Mouse (Mus musculus): Measurements from ENCODE around the gene Drc1. TPM values are rescaled to one million over a fixed set of nuclear protein-coding genes. Genes with fewer than 3 reads are reported as not detected.

Gene Drc1
- total and polyA plus RNA-seq, 2 experiments, result 0.23 to 0.74 TPM

DNA sequence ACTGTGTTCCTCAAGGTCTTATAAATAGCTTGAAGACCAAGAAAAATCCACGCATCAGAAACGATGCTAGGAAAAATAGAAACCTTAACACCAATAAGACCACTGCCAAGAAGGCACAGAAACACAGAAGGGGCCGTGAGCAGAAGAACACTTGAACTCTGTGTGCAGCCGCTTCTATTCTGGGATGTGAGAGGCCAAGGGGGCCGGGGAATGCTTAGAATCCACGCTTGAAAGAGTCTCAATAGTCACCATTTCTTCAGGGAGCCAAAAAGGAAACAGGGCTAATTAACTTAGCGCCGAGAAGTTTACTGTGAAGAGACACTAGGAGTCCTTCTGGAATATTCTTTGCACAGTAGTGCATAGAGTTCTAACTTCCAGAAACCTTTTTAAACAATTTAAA lies 120.0 kb downstream of the Drc1 start:
- no peaks in the 10 kb centered on the region for H3K4me1 ChIP-seq (ENCODE audit: control insufficient read depth, insufficient read depth, low read length)
- WGBS, result 69% methylated on average over 8 of the region's 8 CpGs

GRCm38 (mm10) chr5:30406876-30407275 lies 125.7 kb downstream of the Drc1 start:
- Histone ChIP-seq H3K27ac (replicated peaks; ENCODE audit: insufficient read depth, low read depth, low read length) (no peak overlapping the region), H3K4me1 (ENCODE audit: control insufficient read depth, insufficient read depth, low read length) (peaks cover 7% of the 10 kb centered on the region), H3K4me3 (ENCODE audit: insufficient read depth, low read depth, low read length) (no peak overlapping the region), H3K79me2 (ENCODE audit: control insufficient read depth, insufficient read depth, low read length) (no peaks in the 10 kb centered on the region), H3K9ac (ENCODE audit: low read depth, low read length) (no peak overlapping the region), H3K36me3 (ENCODE audit: control insufficient read depth, insufficient read depth, low read length) (no peaks in the 10 kb centered on the region), H3K27me3 (ENCODE audit: control insufficient read depth, insufficient read depth, low read length) (no peaks in the 10 kb centered on the region)
- no peak for DNase-seq (ENCODE audit: extremely low read depth, low read depth, low spot score)
- TF ChIP-seq POLR2A (IDR thresholded peaks at IDR 0.05; ENCODE audit: extremely low read depth, insufficient read depth, low read length), result no peak
- no peak for TF ChIP-seq CTCF (IDR thresholded peaks at IDR 0.05; ENCODE audit: low read depth, low read length)
- 23% methylated on average over 9 of the region's 9 CpGs for WGBS

More for the DNA sequence above, 120.0 kb downstream of the Drc1 start:
- TF ChIP-seq CTCF (IDR thresholded peaks at IDR 0.05; ENCODE audit: low read depth, low read length), result no peak
- TF ChIP-seq POLR2A (IDR thresholded peaks at IDR 0.05; ENCODE audit: extremely low read depth, insufficient read depth, low read length), result no peak
- no peaks in the 10 kb centered on the region for H3K79me2 ChIP-seq (ENCODE audit: control insufficient read depth, insufficient read depth, low read length)
- H3K4me3 ChIP-seq (ENCODE audit: insufficient read depth, low read depth, low read length), result no peak overlapping the region
- no peak for DNase-seq (ENCODE audit: extremely low read depth, low read depth, low spot score)
- no peaks in the 10 kb centered on the region for H3K36me3 ChIP-seq (ENCODE audit: control insufficient read depth, insufficient read depth, low read length)
- H3K27ac ChIP-seq (replicated peaks; ENCODE audit: insufficient read depth, low read depth, low read length), result no peak overlapping the region
- no peak overlapping the region for H3K9ac ChIP-seq (ENCODE audit: low read depth, low read length)
- no peaks in the 10 kb centered on the region for H3K27me3 ChIP-seq (ENCODE audit: control insufficient read depth, insufficient read depth, low read length)

GRCm38 (mm10) chr5:30411524-30411923 lies 130.3 kb downstream of the Drc1 start:
- peak; percentile 97 for DNase-seq (ENCODE audit: extremely low read depth, low read depth, low spot score)
- no peaks in the 10 kb centered on the region for H3K36me3 ChIP-seq (ENCODE audit: control insufficient read depth, insufficient read depth, low read length)
- H3K27ac ChIP-seq (replicated peaks; ENCODE audit: insufficient read depth, low read depth, low read length), result no peak overlapping the region
- TF ChIP-seq CTCF (IDR thresholded peaks at IDR 0.05; ENCODE audit: low read depth, low read length) (no peak), POLR2A (IDR thresholded peaks at IDR 0.05; ENCODE audit: extremely low read depth, insufficient read depth, low read length) (no peak)
- no peak overlapping the region for H3K4me3 ChIP-seq (ENCODE audit: insufficient read depth, low read depth, low read length)
- peaks cover 17% of the 10 kb centered on the region for H3K4me1 ChIP-seq (ENCODE audit: control insufficient read depth, insufficient read depth, low read length)
- no peaks in the 10 kb centered on the region for H3K79me2 ChIP-seq (ENCODE audit: control insufficient read depth, insufficient read depth, low read length)
- no peaks in the 10 kb centered on the region for H3K27me3 ChIP-seq (ENCODE audit: control insufficient read depth, insufficient read depth, low read length)
- 19% methylated on average over 10 of the region's 10 CpGs for WGBS
- no peak overlapping the region for H3K9ac ChIP-seq (ENCODE audit: low read depth, low read length)

DNA sequence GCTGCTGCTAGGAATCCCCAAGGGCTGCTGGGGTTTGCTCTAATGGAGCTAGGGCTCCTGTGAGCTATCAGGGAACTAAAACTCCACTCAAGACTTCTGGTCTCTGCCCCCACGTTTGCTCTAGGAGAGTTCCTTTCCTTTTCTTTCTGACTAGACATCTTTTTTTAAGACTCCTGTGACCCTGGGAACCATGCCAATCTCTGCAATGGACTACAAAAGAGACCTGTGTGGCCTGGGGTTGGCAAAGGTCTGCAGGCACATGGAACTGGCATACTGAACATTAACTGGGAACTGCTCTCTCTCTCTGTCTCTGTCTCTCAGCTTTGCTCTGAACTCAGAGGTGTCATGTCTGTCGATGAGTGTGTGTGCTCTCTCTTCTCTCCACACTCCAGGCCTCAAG lies 134.2 kb downstream of the Drc1 start:
- TF ChIP-seq CTCF (IDR thresholded peaks at IDR 0.05; ENCODE audit: low read depth, low read length) (no peak), POLR2A (IDR thresholded peaks at IDR 0.05; ENCODE audit: extremely low read depth, insufficient read depth, low read length) (no peak)

GRCm38 (mm10) chr5:30415876-30416275 lies 134.7 kb downstream of the Drc1 start:
- no peak for DNase-seq (ENCODE audit: extremely low read depth, low read depth, low spot score)
- 79% methylated on average over 4 of the region's 4 CpGs for WGBS
- H3K4me1 ChIP-seq (ENCODE audit: control insufficient read depth, insufficient read depth, low read length), result peaks cover 13% of the 10 kb centered on the region

More for the DNA sequence above, 134.2 kb downstream of the Drc1 start:
- Histone ChIP-seq H3K4me1 (ENCODE audit: control insufficient read depth, insufficient read depth, low read length) (peaks cover 15% of the 10 kb centered on the region), H3K27me3 (ENCODE audit: control insufficient read depth, insufficient read depth, low read length) (no peaks in the 10 kb centered on the region), H3K27ac (replicated peaks; ENCODE audit: insufficient read depth, low read depth, low read length) (no peak overlapping the region), H3K79me2 (ENCODE audit: control insufficient read depth, insufficient read depth, low read length) (no peaks in the 10 kb centered on the region), H3K4me3 (ENCODE audit: insufficient read depth, low read depth, low read length) (no peak overlapping the region), H3K36me3 (ENCODE audit: control insufficient read depth, insufficient read depth, low read length) (no peaks in the 10 kb centered on the region), H3K9ac (ENCODE audit: low read depth, low read length) (no peak overlapping the region)
- DNase-seq (ENCODE audit: extremely low read depth, low read depth, low spot score), result peak; percentile 59
- WGBS, result 25% methylated on average over 2 of the region's 2 CpGs

More at GRCm38 (mm10) chr5:30415876-30416275, 134.7 kb downstream of the Drc1 start:
- no peak overlapping the region for H3K9ac ChIP-seq (ENCODE audit: low read depth, low read length)
- H3K4me3 ChIP-seq (ENCODE audit: insufficient read depth, low read depth, low read length), result no peak overlapping the region
- H3K79me2 ChIP-seq (ENCODE audit: control insufficient read depth, insufficient read depth, low read length), result no peaks in the 10 kb centered on the region
- H3K27ac ChIP-seq (replicated peaks; ENCODE audit: insufficient read depth, low read depth, low read length), result no peak overlapping the region
- TF ChIP-seq CTCF (IDR thresholded peaks at IDR 0.05; ENCODE audit: low read depth, low read length), result no peak
- TF ChIP-seq POLR2A (IDR thresholded peaks at IDR 0.05; ENCODE audit: extremely low read depth, insufficient read depth, low read length), result no peak
- H3K27me3 ChIP-seq (ENCODE audit: control insufficient read depth, insufficient read depth, low read length), result no peaks in the 10 kb centered on the region
- H3K36me3 ChIP-seq (ENCODE audit: control insufficient read depth, insufficient read depth, low read length), result no peaks in the 10 kb centered on the region

Other genes with a start within 250 kb of the Drc1 start
- 8.9 and 14.6 TPM in 2 replicates for gene Tyms, start 207.8 kb upstream of the Drc1 start, total RNA-seq (2014; rRNA removed)
- gene Tyms, start 207.8 kb upstream of the Drc1 start, polyA plus RNA-seq (2012; rRNA removed), result 13.9 and 14.1 TPM in 2 replicates
- gene Garem2, start 176.2 kb upstream of the Drc1 start, total RNA-seq (2014; rRNA removed), result not detected in 2 replicates
- not detected in 2 replicates for gene Garem2, start 176.2 kb upstream of the Drc1 start, polyA plus RNA-seq (2012; rRNA removed)
- not detected in 2 replicates for gene 3110082J24Rik, start 175.3 kb upstream of the Drc1 start, total RNA-seq (2014; rRNA removed)
- gene 3110082J24Rik, start 175.3 kb upstream of the Drc1 start, polyA plus RNA-seq (2012; rRNA removed), result not detected in 2 replicates
- 218 and 239 TPM in 2 replicates for gene Hadha, start 126.2 kb upstream of the Drc1 start, total RNA-seq (2014; rRNA removed)
- gene Hadha, start 126.2 kb upstream of the Drc1 start, polyA plus RNA-seq (2012; rRNA removed), result 106 and 124 TPM in 2 replicates
- 252 and 270 TPM in 2 replicates for gene Hadhb, start 126.1 kb upstream of the Drc1 start, total RNA-seq (2014; rRNA removed)
- 137 and 138 TPM in 2 replicates for gene Hadhb, start 126.1 kb upstream of the Drc1 start, polyA plus RNA-seq (2012; rRNA removed)
- gene Adgrf3, start 75.7 kb upstream of the Drc1 start, total RNA-seq (2014; rRNA removed), result not detected in 2 replicates
- not detected in 2 replicates for gene Adgrf3, start 75.7 kb upstream of the Drc1 start, polyA plus RNA-seq (2012; rRNA removed)
- gene Selenoi, start 48.8 kb upstream of the Drc1 start, total RNA-seq (2014; rRNA removed), result 26.6 and 31.8 TPM in 2 replicates
- 59.7 and 73.9 TPM in 2 replicates for gene Selenoi, start 48.8 kb upstream of the Drc1 start, polyA plus RNA-seq (2012; rRNA removed)
- not detected in 2 replicates for gene Otof, start 180.5 kb downstream of the Drc1 start, total RNA-seq (2014; rRNA removed)
- 0.01 TPM in 1 of 2 replicates, not detected in the other for gene Otof, start 180.5 kb downstream of the Drc1 start, polyA plus RNA-seq (2012; rRNA removed)
- gene 1700001C02Rik, start 184.7 kb downstream of the Drc1 start, total RNA-seq (2014; rRNA removed), result not detected in 2 replicates
- not detected in 2 replicates for gene 1700001C02Rik, start 184.7 kb downstream of the Drc1 start, polyA plus RNA-seq (2012; rRNA removed)

Data from liver, adult 2 months (tissue).